Mouse (Mus musculus) thymus, postnatal 14 days (tissue): ENCODE measurements around the gene Rgs10.
"Not testable (repeated sequence)": the region's sequence is repeated elsewhere in the genome, so short reads cannot be mapped to it uniquely, and the experiment has no call there.

Experiments
- DNase-seq: peaks from one replicate; pipeline ENCODE4 v3.0.0; 2021

The Rgs10 gene

DNA sequence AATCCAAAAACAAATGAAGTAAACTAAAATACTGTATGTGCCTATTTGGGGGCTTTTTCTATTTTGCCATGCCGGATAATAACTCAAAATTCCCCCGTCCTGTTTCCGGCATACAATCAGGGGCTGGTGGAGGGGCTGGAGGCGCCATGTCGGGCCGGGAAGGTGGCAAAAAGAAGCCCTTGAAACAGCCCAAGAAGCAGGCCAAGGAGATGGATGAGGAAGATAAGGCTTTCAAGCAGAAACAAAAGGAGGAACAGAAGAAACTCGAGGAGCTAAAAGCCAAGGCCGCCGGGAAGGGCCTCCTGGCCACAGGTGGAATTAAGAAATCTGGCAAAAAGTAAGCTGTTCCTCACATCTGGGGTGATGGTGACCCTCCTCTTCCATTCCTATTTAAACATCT, 78.2 kb downstream of the Rgs10 start:
- DNase-seq, result not testable (repeated sequence)

DNA sequence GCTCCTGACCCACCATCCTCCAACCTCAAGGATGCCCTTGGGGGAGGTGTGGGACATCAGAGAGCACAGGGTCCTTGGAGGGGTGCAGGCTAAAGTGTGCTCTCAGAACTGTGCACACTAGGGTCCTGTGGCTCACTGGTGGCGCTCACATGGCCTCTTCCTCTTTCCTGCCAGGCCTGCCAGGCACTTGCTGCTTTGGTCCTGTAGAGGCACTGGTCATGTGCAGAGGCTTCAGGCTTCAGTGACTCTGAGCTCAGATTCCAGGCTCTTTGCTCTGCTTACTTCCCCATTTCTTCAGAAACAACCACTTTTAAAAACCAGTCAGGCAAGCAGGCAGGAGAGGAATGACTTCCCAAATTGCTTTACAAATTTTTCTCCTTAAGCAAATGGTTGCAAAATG, 85.7 kb downstream of the Rgs10 start:
- no peak for DNase-seq

DNA sequence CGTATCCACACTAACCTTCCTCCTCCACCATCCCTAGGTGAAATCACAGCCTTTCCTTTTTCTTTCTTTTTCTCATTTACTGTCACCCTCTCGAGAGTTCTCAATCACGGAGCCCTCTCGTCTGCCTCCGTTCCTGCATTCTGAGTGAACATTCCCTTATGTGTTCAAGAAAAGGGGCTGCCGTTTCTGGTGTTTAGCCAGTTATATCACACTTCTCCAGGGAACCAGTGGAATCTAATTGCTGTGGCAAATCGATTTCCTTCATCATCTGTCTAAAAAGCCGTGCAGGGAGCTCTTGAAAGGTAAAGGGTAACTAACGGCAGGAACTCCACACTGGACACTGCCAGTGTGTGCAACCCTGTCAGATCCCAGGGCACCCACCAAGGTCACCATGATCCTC, 87.6 kb downstream of the Rgs10 start:
- no peak for DNase-seq

DNA sequence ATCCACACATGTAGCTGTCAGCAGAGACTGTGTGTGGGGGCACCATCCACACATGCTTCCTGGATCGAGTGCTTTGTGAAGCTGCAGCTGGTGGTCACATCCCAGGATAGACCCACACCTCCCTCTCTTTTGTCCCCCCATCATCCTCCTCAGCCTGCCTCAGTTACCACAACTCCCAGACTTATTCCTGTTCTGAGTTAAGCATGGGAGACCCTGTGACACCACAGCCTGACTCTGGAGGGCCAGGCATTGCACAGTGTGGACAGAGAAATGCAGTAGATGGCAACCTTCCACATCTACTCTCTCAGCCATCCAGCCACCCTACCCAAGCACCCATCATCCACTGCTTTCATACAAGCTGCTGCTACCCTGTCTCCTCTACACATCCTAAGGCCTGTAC, 93.6 kb downstream of the Rgs10 start:
- no peak for DNase-seq
